Mouse (Mus musculus): Measurements from ENCODE around the gene Slc16a5. TPM values are rescaled to one million over a fixed set of nuclear protein-coding genes. Genes with fewer than 3 reads are reported as not detected.

Slc16a5 gene
- polyA plus RNA-seq, 1 experiment = 31.1 TPM

DNA sequence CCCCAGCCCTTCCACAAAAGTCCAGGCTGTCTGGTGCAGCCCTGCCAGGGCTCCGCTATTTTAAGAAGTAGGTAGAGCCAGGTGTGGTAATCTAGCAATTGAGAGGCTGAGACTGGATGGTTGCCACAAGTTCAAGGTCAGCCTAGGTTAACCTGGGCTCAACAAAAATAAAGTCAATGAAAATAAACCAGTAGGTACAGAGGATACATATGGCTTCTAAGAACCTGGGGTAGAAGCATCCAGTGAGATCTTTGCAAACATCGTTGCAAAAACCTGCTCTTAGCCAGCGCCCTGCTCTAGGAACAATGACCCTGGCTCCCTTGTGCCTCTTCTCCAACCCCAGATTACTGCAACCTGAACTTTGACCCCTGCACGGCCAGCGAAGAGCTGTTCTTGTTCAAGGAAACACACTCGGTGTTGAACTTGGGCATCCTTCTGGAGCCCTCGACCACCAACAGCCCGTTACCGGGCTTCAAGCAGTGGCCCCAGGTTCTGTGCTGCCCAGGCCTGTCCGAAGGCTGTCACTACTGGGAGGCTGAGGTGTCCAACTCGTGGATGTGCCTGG is 14.9 kb upstream of the Slc16a5 start:
- WGBS = 52% methylated on average over 11 of the region's 11 CpGs
- TF ChIP-seq POLR2A (IDR thresholded peaks at IDR 0.05; ENCODE audit: low read depth, low read length) (no peak), CTCF (conservative IDR thresholded peaks at IDR 0.05; ENCODE audit: insufficient read depth, insufficient read length, low read depth, low read length) (no peak)
- H3K4me3 ChIP-seq (ENCODE audit: insufficient read depth, low read depth, low read length) = no peak overlapping the region
- H3K27ac ChIP-seq (ENCODE audit: insufficient read depth, low read depth, low read length) = peak overlapping the region; percentile 97
- H3K36me3 ChIP-seq (ENCODE audit: control insufficient read depth, insufficient read depth, low read length) = no peaks in the 10 kb centered on the region
- peak; percentile 79 for DNase-seq
- peaks cover 49% of the 10 kb centered on the region for H3K4me1 ChIP-seq (ENCODE audit: control insufficient read depth, insufficient read depth, low read length)
- H3K27me3 ChIP-seq (replicated peaks; ENCODE audit: control insufficient read depth, insufficient read depth, low read length) = no peaks in the 10 kb centered on the region

DNA sequence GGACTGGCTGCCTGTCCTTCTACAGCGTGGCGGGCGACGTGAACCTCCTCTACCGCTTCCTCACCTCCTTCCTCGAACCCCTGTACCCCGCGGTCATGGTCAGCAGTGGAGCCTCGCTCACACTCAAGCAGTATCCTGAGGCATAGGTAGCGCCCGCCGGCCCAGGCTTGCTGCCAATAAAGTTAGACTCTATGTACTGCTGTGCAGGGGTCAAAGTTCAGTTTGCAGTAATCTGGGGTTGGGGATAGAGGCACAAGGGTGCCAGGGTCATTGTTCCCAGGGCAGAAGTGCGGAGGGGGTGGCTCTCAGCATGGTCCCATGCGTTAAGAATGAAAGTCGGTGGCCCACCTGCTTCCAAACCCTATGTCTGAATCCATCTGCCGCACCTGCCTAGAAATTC is 14.2 kb upstream of the Slc16a5 start:
- TF ChIP-seq POLR2A (IDR thresholded peaks at IDR 0.05; ENCODE audit: low read depth, low read length) (no peak), CTCF (conservative IDR thresholded peaks at IDR 0.05; ENCODE audit: insufficient read depth, insufficient read length, low read depth, low read length) (no peak)
- Histone ChIP-seq H3K4me1 (ENCODE audit: control insufficient read depth, insufficient read depth, low read length) (peaks cover 49% of the 10 kb centered on the region), H3K36me3 (ENCODE audit: control insufficient read depth, insufficient read depth, low read length) (no peaks in the 10 kb centered on the region), H3K4me3 (ENCODE audit: insufficient read depth, low read depth, low read length) (no peak overlapping the region), H3K27ac (ENCODE audit: insufficient read depth, low read depth, low read length) (peak overlapping the region; percentile 97), H3K27me3 (replicated peaks; ENCODE audit: control insufficient read depth, insufficient read depth, low read length) (no peaks in the 10 kb centered on the region)
- 58% methylated on average over 16 of the region's 16 CpGs for WGBS
- peak; percentile 91 for DNase-seq

DNA sequence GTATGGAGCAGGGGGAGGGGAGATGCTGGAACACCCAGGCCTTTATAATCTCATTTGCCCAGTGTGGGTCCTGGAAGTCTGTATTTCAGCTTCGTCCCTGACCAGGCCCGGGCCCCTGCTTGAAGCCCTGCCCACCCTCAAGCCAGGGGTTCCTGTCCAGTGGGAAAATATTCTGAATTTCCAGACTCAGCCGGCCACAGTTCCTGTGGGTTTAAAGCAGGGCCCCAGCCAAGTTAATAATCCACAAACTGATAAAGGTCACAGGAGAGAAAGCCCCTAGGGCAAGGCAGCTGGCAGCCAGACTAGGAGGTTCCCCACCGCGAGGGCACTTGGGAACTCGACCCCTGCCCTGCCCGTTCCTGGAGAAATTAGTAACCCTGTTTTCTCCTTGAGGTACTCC is 13.3 kb upstream of the Slc16a5 start:
- Histone ChIP-seq H3K4me1 (ENCODE audit: control insufficient read depth, insufficient read depth, low read length) (peaks cover 49% of the 10 kb centered on the region), H3K27ac (ENCODE audit: insufficient read depth, low read depth, low read length) (peak overlapping the region; percentile 97), H3K4me3 (ENCODE audit: insufficient read depth, low read depth, low read length) (no peak overlapping the region), H3K36me3 (ENCODE audit: control insufficient read depth, insufficient read depth, low read length) (no peaks in the 10 kb centered on the region), H3K27me3 (replicated peaks; ENCODE audit: control insufficient read depth, insufficient read depth, low read length) (no peaks in the 10 kb centered on the region)
- WGBS = 26% methylated on average over 7 of the region's 7 CpGs
- peak; percentile 93 for DNase-seq
- TF ChIP-seq CTCF (conservative IDR thresholded peaks at IDR 0.05; ENCODE audit: insufficient read depth, insufficient read length, low read depth, low read length) (no peak), POLR2A (IDR thresholded peaks at IDR 0.05; ENCODE audit: low read depth, low read length) (no peak)

DNA sequence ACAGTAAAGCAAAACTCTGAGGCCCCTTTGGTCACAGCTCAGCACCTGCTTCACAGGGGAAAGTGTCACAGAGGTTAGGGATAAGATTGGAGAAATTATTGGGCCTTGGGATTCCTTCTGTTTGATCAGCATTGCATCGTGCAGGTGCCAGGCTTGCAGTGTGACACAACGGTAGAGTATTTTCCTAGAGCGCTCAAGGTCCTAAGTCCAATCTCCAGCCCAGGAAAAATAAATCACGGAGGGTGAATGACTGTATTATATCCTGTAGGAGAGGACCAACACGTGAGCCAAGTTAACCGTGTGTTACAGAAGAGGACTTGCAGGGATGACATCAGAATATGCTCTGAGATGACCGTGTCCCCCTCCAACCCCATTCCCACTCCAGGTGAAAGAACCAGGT is 12.1 kb upstream of the Slc16a5 start:
- no peaks in the 10 kb centered on the region for H3K36me3 ChIP-seq (ENCODE audit: control insufficient read depth, insufficient read depth, low read length)
- 36% methylated on average over 7 of the region's 7 CpGs for WGBS
- H3K27me3 ChIP-seq (replicated peaks; ENCODE audit: control insufficient read depth, insufficient read depth, low read length) = no peaks in the 10 kb centered on the region
- no peak for TF ChIP-seq CTCF (conservative IDR thresholded peaks at IDR 0.05; ENCODE audit: insufficient read depth, insufficient read length, low read depth, low read length)
- no peak for TF ChIP-seq POLR2A (IDR thresholded peaks at IDR 0.05; ENCODE audit: low read depth, low read length)
- H3K27ac ChIP-seq (ENCODE audit: insufficient read depth, low read depth, low read length) = peak overlapping the region; percentile 95
- H3K4me1 ChIP-seq (ENCODE audit: control insufficient read depth, insufficient read depth, low read length) = peaks cover 49% of the 10 kb centered on the region
- peak; percentile 85 for DNase-seq
- H3K4me3 ChIP-seq (ENCODE audit: insufficient read depth, low read depth, low read length) = no peak overlapping the region

DNA sequence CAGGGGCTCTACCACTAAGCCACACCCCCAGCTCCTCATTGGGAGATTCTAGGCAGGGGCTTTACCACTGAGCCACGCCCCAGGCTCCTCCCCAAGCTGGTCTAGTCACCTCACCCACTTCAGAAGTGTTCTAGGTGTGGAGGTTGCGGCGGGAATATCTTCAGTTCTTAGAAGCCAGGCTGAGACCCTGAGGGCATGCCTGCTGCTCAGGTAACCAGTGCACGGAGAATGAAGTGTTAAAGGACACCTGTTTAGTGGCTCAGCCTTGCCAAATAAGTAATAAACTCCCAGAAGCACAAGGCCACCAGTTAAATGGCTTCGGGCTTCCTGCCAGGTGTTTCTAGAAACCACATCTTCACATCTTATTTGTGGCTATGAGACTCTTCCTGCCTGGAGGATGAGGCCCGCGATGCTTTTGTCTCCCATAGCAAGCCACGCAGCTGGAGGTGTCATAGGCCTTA is 10.5 kb upstream of the Slc16a5 start:
- WGBS = 59% methylated on average over 8 of the region's 8 CpGs
- DNase-seq = peak; percentile 50
- H3K4me3 ChIP-seq (ENCODE audit: insufficient read depth, low read depth, low read length) = no peak overlapping the region
- H3K4me1 ChIP-seq (ENCODE audit: control insufficient read depth, insufficient read depth, low read length) = peaks cover 42% of the 10 kb centered on the region
- H3K27me3 ChIP-seq (replicated peaks; ENCODE audit: control insufficient read depth, insufficient read depth, low read length) = no peaks in the 10 kb centered on the region
- H3K27ac ChIP-seq (ENCODE audit: insufficient read depth, low read depth, low read length) = peak overlapping the region; percentile 69; the same call in 1 of the 2 replicates
- no peaks in the 10 kb centered on the region for H3K36me3 ChIP-seq (ENCODE audit: control insufficient read depth, insufficient read depth, low read length)
- no peak for TF ChIP-seq CTCF (conservative IDR thresholded peaks at IDR 0.05; ENCODE audit: insufficient read depth, insufficient read length, low read depth, low read length)
- TF ChIP-seq POLR2A (IDR thresholded peaks at IDR 0.05; ENCODE audit: low read depth, low read length) = no peak

DNA sequence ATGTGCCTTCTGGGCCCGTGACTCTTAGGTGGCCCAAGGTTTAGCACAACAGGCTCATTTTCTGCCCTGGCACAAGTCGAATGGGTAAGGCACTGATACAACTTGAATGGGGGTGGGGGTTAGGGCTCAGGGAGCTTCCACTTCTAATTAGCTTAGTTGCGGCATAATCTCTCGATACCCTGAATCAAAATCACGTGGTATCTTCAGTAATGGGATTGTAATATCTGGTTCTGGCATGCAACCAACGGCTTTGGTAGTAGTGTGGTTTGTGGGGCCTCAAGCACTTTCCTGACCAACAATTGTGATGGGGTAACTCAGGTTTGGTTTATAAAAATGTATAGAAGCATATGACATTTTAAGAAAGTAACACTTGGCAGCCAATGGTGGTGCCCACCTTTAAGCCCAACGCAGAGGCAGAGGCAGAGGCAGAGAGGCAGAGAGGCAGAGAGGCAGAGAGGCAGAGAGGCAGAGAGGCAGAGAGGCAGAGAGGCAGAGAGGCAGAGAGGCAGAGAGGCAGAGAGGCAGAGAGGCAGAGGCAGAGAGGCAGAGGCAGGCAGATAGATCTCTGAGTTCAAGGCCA is 9.9 kb upstream of the Slc16a5 start:
- Histone ChIP-seq H3K27me3 (replicated peaks; ENCODE audit: control insufficient read depth, insufficient read depth, low read length) (no peaks in the 10 kb centered on the region), H3K27ac (ENCODE audit: insufficient read depth, low read depth, low read length) (peak overlapping the region; percentile 69; the same call in 1 of the 2 replicates), H3K4me1 (ENCODE audit: control insufficient read depth, insufficient read depth, low read length) (peaks cover 40% of the 10 kb centered on the region), H3K4me3 (ENCODE audit: insufficient read depth, low read depth, low read length) (no peak overlapping the region), H3K36me3 (ENCODE audit: control insufficient read depth, insufficient read depth, low read length) (no peaks in the 10 kb centered on the region)
- TF ChIP-seq CTCF (conservative IDR thresholded peaks at IDR 0.05; ENCODE audit: insufficient read depth, insufficient read length, low read depth, low read length) (no peak), POLR2A (IDR thresholded peaks at IDR 0.05; ENCODE audit: low read depth, low read length) (no peak)
- DNase-seq = no peak
- 74% methylated on average over 7 of the region's 7 CpGs for WGBS

DNA sequence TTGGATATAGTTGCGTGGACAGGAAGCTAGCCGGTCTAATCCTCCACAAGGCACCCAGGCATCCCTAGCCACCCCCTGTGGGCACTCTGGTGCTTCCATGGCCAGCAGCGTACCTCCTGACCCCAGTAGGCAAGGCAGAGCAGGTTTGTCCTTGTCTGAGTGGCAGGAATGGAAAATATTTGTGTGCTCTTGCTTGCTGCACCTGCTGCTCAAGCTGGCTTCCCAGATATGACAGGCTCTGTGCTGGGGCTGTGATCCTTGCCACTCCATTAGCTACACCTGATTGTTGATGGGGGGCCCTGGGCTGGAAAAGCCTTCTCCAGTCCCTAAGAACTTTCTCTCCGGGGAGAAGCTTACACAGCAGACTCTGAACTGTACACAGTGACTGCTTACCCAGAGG is 9.0 kb upstream of the Slc16a5 start:
- H3K27me3 ChIP-seq (replicated peaks; ENCODE audit: control insufficient read depth, insufficient read depth, low read length) = no peaks in the 10 kb centered on the region
- peak overlapping the region; percentile 61 for H3K27ac ChIP-seq (ENCODE audit: insufficient read depth, low read depth, low read length)
- no peaks in the 10 kb centered on the region for H3K36me3 ChIP-seq (ENCODE audit: control insufficient read depth, insufficient read depth, low read length)
- no peak for TF ChIP-seq POLR2A (IDR thresholded peaks at IDR 0.05; ENCODE audit: low read depth, low read length)
- no peak for TF ChIP-seq CTCF (conservative IDR thresholded peaks at IDR 0.05; ENCODE audit: insufficient read depth, insufficient read length, low read depth, low read length)
- DNase-seq = peak; percentile 56
- peaks cover 32% of the 10 kb centered on the region for H3K4me1 ChIP-seq (ENCODE audit: control insufficient read depth, insufficient read depth, low read length)
- no peak overlapping the region for H3K4me3 ChIP-seq (ENCODE audit: insufficient read depth, low read depth, low read length)
- 55% methylated on average over 4 of the region's 4 CpGs for WGBS
